Comparison of ENCODE assay signal across 8 mouse cellular contexts in genomic region chr9:57589224-57590126, GRCm38 (mm10). TPM values are rescaled to one million over a fixed set of nuclear protein-coding genes. Genes with fewer than 3 reads are reported as not detected.
DNase-seq lines count a peak whose midpoint lies in the region; ATAC-seq and TF ChIP-seq lines count a peak whose summit lies in the region.

Gene Ulk3, plus strand, starts transcription at chr9:57589452.

- TF ChIP-seq POLR2A in brain, embryonic 14.5 days (IDR thresholded peaks at IDR 0.05; ENCODE audit: borderline replicate concordance, extremely low read depth, insufficient read depth, insufficient read length, poor library complexity, severe bottlenecking): peak; percentile 75

- peaks cover 23% of the 10 kb centered on the region for H3K4me1 ChIP-seq in heart, embryonic 12.5 days (replicated peaks)
- peaks cover 8% of the 10 kb centered on the region; the same call in 1 of the 2 replicates for H3K4me1 ChIP-seq in kidney, postnatal 0 days (replicated peaks; ENCODE audit: insufficient read depth, low read length)
- peaks cover 34% of the 10 kb centered on the region for H3K4me1 ChIP-seq in liver, embryonic 13.5 days (replicated peaks)
- peaks cover 10% of the 10 kb centered on the region; the same call in 1 of the 2 replicates for H3K4me1 ChIP-seq in stomach, embryonic 14.5 days (ENCODE audit: control insufficient read depth, insufficient read depth, low read length)

- H3K9me3 ChIP-seq in heart, embryonic 12.5 days (replicated peaks): no peaks in the 10 kb centered on the region
- H3K9me3 ChIP-seq in kidney, postnatal 0 days (replicated peaks; ENCODE audit: low read length): no peaks in the 10 kb centered on the region
- H3K9me3 ChIP-seq in liver, embryonic 13.5 days (replicated peaks): no peaks in the 10 kb centered on the region
- H3K9me3 ChIP-seq in stomach, embryonic 14.5 days (ENCODE audit: control insufficient read depth, low read depth, low read length): no peaks in the 10 kb centered on the region

- no peaks in the 10 kb centered on the region for H3K27me3 ChIP-seq in heart, embryonic 12.5 days (replicated peaks)
- no peaks in the 10 kb centered on the region for H3K27me3 ChIP-seq in kidney, postnatal 0 days (ENCODE audit: insufficient read depth, low read length)
- no peaks in the 10 kb centered on the region for H3K27me3 ChIP-seq in liver, embryonic 13.5 days
- no peaks in the 10 kb centered on the region for H3K27me3 ChIP-seq in stomach, embryonic 14.5 days (ENCODE audit: control insufficient read depth, insufficient read depth, low read length)

- peak within 1 kb of the TSS; percentile 71 for H3K4me3 ChIP-seq in heart, embryonic 12.5 days
- H3K4me3 ChIP-seq in kidney, postnatal 0 days (replicated peaks; ENCODE audit: low read depth, low read length): peak within 1 kb of the TSS; percentile 76
- peak within 1 kb of the TSS; percentile 67 for H3K4me3 ChIP-seq in liver, embryonic 13.5 days (replicated peaks)
- H3K4me3 ChIP-seq in stomach, embryonic 14.5 days (ENCODE audit: low read depth, low read length): peak within 1 kb of the TSS; percentile 84

- peak within 1 kb of the TSS; percentile 79 for H3K9ac ChIP-seq in heart, embryonic 12.5 days
- H3K9ac ChIP-seq in kidney, postnatal 0 days (ENCODE audit: low read depth, low read length): peak within 1 kb of the TSS; percentile 72
- H3K9ac ChIP-seq in liver, embryonic 13.5 days: peak within 1 kb of the TSS; percentile 73
- peak within 1 kb of the TSS; percentile 73 for H3K9ac ChIP-seq in stomach, embryonic 14.5 days (replicated peaks; ENCODE audit: low read depth, low read length)

- peak within 1 kb of the TSS; percentile 80 for H3K27ac ChIP-seq in heart, embryonic 12.5 days (ENCODE audit: poor library complexity, severe bottlenecking)
- peak within 1 kb of the TSS; percentile 90 for H3K27ac ChIP-seq in kidney, postnatal 0 days
- peak within 1 kb of the TSS; percentile 72 for H3K27ac ChIP-seq in liver, embryonic 13.5 days
- peak within 1 kb of the TSS; percentile 63 for H3K27ac ChIP-seq in stomach, embryonic 14.5 days (ENCODE audit: low read length)

- WGBS in heart, embryonic 12.5 days: under 1% methylated on average over 58 of the region's 58 CpGs
- WGBS in kidney, postnatal 0 days: under 1% methylated on average over 58 of the region's 58 CpGs
- under 1% methylated on average over 58 of the region's 58 CpGs for WGBS in liver, embryonic 13.5 days (ENCODE audit: insufficient replicate concordance)
- under 1% methylated on average over 58 of the region's 58 CpGs for WGBS in stomach, embryonic 14.5 days

- H3K36me3 ChIP-seq in heart, embryonic 12.5 days: peaks cover 63% of the 10 kb centered on the region
- 0 out of 2 replicates have a peak, but pooled peaks cover 19% of the 10 kb centered on the region for H3K36me3 ChIP-seq in kidney, postnatal 0 days (ENCODE audit: insufficient read depth, low read length)
- peaks cover 36% of the 10 kb centered on the region for H3K36me3 ChIP-seq in liver, embryonic 13.5 days
- H3K36me3 ChIP-seq in stomach, embryonic 14.5 days (ENCODE audit: control insufficient read depth, insufficient read depth, low read length): peaks cover 8% of the 10 kb centered on the region

- DNase-seq in CD4-positive, CD25-positive, alpha-beta regulatory T cell, adult 2 months (ENCODE audit: low read depth, low spot score): peak; percentile 85
- DNase-seq in brain, embryonic 14.5 days (ENCODE audit: low read depth): peak; percentile 85
- DNase-seq in kidney, postnatal 0 days (ENCODE audit: low spot score): peak; percentile 80
- peak; percentile 75 for DNase-seq in liver, embryonic 13.5 days
- peak; percentile 64 to 74 for DNase-seq in natural killer cell, adult 2 months (ENCODE audit: low spot score in 2 of 2)

- ATAC-seq in erythroid progenitor cell, adult 5-6 weeks (replicated peaks; ENCODE audit: low FRiP score, poor library complexity, severe bottlenecking): peak; percentile 92
- peak; percentile 84 for ATAC-seq in heart, embryonic 12.5 days (ENCODE audit: insufficient number of reproducible peaks, low FRiP score)
- ATAC-seq in kidney, postnatal 0 days (replicated peaks; ENCODE audit: low FRiP score, low read depth): peak; percentile 82
- peak; percentile 85 for ATAC-seq in liver, embryonic 13.5 days (ENCODE audit: low read depth)
- peak; percentile 84 for ATAC-seq in stomach, embryonic 14.5 days (ENCODE audit: insufficient number of reproducible peaks, insufficient read depth, low FRiP score, low read depth)

- H3K4me2 ChIP-seq in heart, embryonic 12.5 days: peak within 1 kb of the TSS; percentile 84
- H3K4me2 ChIP-seq in kidney, postnatal 0 days (ENCODE audit: low read length): peak within 1 kb of the TSS; percentile 93
- H3K4me2 ChIP-seq in liver, embryonic 13.5 days: peak within 1 kb of the TSS; percentile 94
- H3K4me2 ChIP-seq in stomach, embryonic 14.5 days (replicated peaks; ENCODE audit: low read depth, low read length): peak within 1 kb of the TSS; percentile 91

- TF ChIP-seq CTCF in brain, embryonic 14.5 days (IDR thresholded peaks at IDR 0.05; ENCODE audit: borderline replicate concordance, extremely low read depth, insufficient read depth, insufficient read length): peak; percentile 20; the same call in 1 of the 2 replicates
- peak; percentile 43; the same call in 1 of the 2 replicates for TF ChIP-seq CTCF in kidney, postnatal 0 days (IDR thresholded peaks at IDR 0.05; ENCODE audit: low read depth)

RNA-seq across cellular contexts. Expression of gene Ulk3, which starts in this region (rescaled TPM):
- polyA plus RNA-seq in brain, embryonic 14.5 days (2012; rRNA removed): 38.8 and 42.1 TPM in 2 replicates
- 1.1 and 3.4 TPM in 2 replicates for total RNA-seq in erythroid progenitor cell, adult 5-6 weeks (2015; ENCODE audit: low replicate concordance)
- total RNA-seq in erythroid progenitor cell, adult 5-6 weeks (2017; ENCODE audit: low replicate concordance): 0.98 and 5.9 TPM in 2 replicates
- polyA plus RNA-seq in heart, embryonic 12.5 days (2016; fragmentation: Nextera tagmentation; extraction: Ambion mirVana): 18.1 and 19.5 TPM in 2 replicates
- 8.0 and 8.4 TPM in 2 replicates for polyA plus RNA-seq in kidney, postnatal 0 days (2015; fragmentation: Nextera tagmentation; extraction: Ambion mirVana)
- polyA plus RNA-seq in liver, embryonic 13.5 days (2015; fragmentation: Nextera tagmentation; extraction: Ambion mirVana): 3.6 and 3.7 TPM in 2 replicates
- 14.4 and 15.3 TPM in 2 replicates for polyA plus RNA-seq in stomach, embryonic 14.5 days (2014; fragmentation: Nextera tagmentation; extraction: Ambion mirVana)

Comparison
In these comparisons a context has a peak if more than half of its experiments do, and no peak if none do; other contexts are left out.
1. Peak in every context shown above with its lines: DNase-seq, ATAC-seq, H3K4me3 ChIP-seq and H3K27ac ChIP-seq.